Mouse (Mus musculus) stomach, postnatal 0 days (tissue): ENCODE measurements around the gene Csnk2b. TPM values are rescaled to one million over a fixed set of nuclear protein-coding genes. Genes with fewer than 3 reads are reported as not detected.

Experiments
- ATAC-seq: fragments of 200-750 bp; cut with Nextera tagmentation; 2 replicates; pipeline ENCODE4 v1.8.0; 2017; ENCODE audit not compliant: low FRiP score, low TSS enrichment
- DNase-seq: peaks from one replicate; pipeline ENCODE4 v3.0.0-alpha.2; 2016; ENCODE audit warnings: low spot score
- H3K27ac ChIP-seq: fragments of 300-500 bp; sonication (generic); replicated peaks from 2 replicates; pipeline ENCODE4 v1.5.1; 2014; ENCODE audit warnings: mild to moderate bottlenecking, control low read depth
- H3K27me3 ChIP-seq: fragments of 300-500 bp; sonication (generic); 2 replicates; pipeline ENCODE4 v1.6.1; 2014; ENCODE audit warnings: low read length; ENCODE audit not compliant: control insufficient read depth, insufficient read depth
- H3K36me3 ChIP-seq: fragments of 300-500 bp; sonication (generic); 2 replicates; pipeline ENCODE4 v1.6.1; 2014; ENCODE audit warnings: low read length, mixed read lengths; ENCODE audit not compliant: control insufficient read depth, insufficient read depth
- H3K4me1 ChIP-seq: fragments of 300-500 bp; sonication (generic); replicated peaks from 2 replicates; pipeline ENCODE4 v1.6.1; 2014; ENCODE audit warnings: antibody characterized with exemption; ENCODE audit not compliant: control insufficient read depth, insufficient read depth
- H3K4me2 ChIP-seq: fragments of 300-500 bp; sonication (generic); replicated peaks from 2 replicates; pipeline ENCODE4 v1.6.1; 2014; ENCODE audit warnings: low read depth, mild to moderate bottlenecking, control low read depth, moderate library complexity
- H3K4me3 ChIP-seq: fragments of 300-500 bp; sonication (generic); 2 replicates; pipeline ENCODE4 v1.5.1; 2014; ENCODE audit warnings: low read depth, low read length, control low read depth
- H3K9ac ChIP-seq: fragments of 300-500 bp; sonication (generic); 2 replicates; pipeline ENCODE4 v1.6.1; 2014; ENCODE audit warnings: mild to moderate bottlenecking, low read length, control low read depth, mixed read lengths
- H3K9me3 ChIP-seq: fragments of 300-500 bp; sonication (generic); 2 replicates; pipeline ENCODE4 v1.6.1; 2016; ENCODE audit warnings: low read length; ENCODE audit not compliant: control insufficient read depth
- CTCF ChIP-seq: IDR thresholded peaks from 2 replicates; pipeline ENCODE4 v1.5.1; 2016; ENCODE audit warnings: antibody characterized with exemption, low read depth, mild to moderate bottlenecking, moderate library complexity
- EP300 ChIP-seq: optimal IDR thresholded peaks from 2 replicates; pipeline ENCODE3; 2016; ENCODE audit warnings: antibody characterized with exemption
- WGBS: fragments of 180-500 bp; shearing (Covaris S2); extraction: QIAGEN DNeasy Blood & Tissue Kit; methylation state at CpG from one replicate; pipeline ENCODE4 v1.1.7; 2014; 5-methylcytosine and 5-hydroxymethylcytosine counted together
- polyA plus RNA-seq: library from polyadenylated mRNA; unstranded; fragments of >200 nt; fragmentation: Nextera tagmentation; extraction: Ambion mirVana; gene quantifications from 2 replicates; pipeline ENCODE4 v1.2.1, GENCODE M21; 2015

Csnk2b gene
- polyA plus RNA-seq, 1 experiment from 2014 or later = 323 TPM

GRCm38 (mm10) chr17:35068213-35068914 lies 53.5 kb downstream of the Csnk2b start:
- Histone ChIP-seq H3K4me1 (0 out of 2 replicates have a peak, but pooled peaks cover 2% of the 10 kb centered on the region), H3K27me3 (no peaks in the 10 kb centered on the region), H3K9me3 (no peaks in the 10 kb centered on the region), H3K9ac (no peak overlapping the region), H3K27ac (peak overlapping the region; percentile 71), H3K4me2 (no peak overlapping the region), H3K4me3 (peak overlapping the region; percentile 6; the same call in 1 of the 2 replicates), H3K36me3 (no peaks in the 10 kb centered on the region)
- 44% methylated on average over 17 of the region's 17 CpGs for WGBS
- TF ChIP-seq EP300 = no peak
- no peak for TF ChIP-seq CTCF
- DNase-seq = peak; percentile 66
- ATAC-seq = peak; percentile 54

Other genes with a start within 250 kb of the Csnk2b start
- gene Zbtb12, start 242.6 kb downstream of the Csnk2b start, polyA plus RNA-seq = 0.59 and 0.62 TPM in 2 replicates
- gene Gm20547, start 240.0 kb downstream of the Csnk2b start, polyA plus RNA-seq = not detected in 2 replicates
- gene C2, start 223.8 kb downstream of the Csnk2b start, polyA plus RNA-seq = 4.8 and 5.5 TPM in 2 replicates
- gene Ehmt2, start 223.6 kb downstream of the Csnk2b start, polyA plus RNA-seq = 23.8 and 26.2 TPM in 2 replicates
- gene Slc44a4, start 207.6 kb downstream of the Csnk2b start, polyA plus RNA-seq = 31.2 and 33.1 TPM in 2 replicates
- 18.3 and 18.9 TPM in 2 replicates for gene Neu1, start 190.8 kb downstream of the Csnk2b start, polyA plus RNA-seq
- 3.0 TPM in 2 replicates for gene Hspa1b, start 162.8 kb downstream of the Csnk2b start, polyA plus RNA-seq
- not detected in 2 replicates for gene Gm20481, start 152.1 kb downstream of the Csnk2b start, polyA plus RNA-seq
- 24.1 and 25.9 TPM in 2 replicates for gene Hspa1a, start 149.9 kb downstream of the Csnk2b start, polyA plus RNA-seq
- 0.25 and 0.48 TPM in 2 replicates for gene Hspa1l, start 149.3 kb downstream of the Csnk2b start, polyA plus RNA-seq
- 69.2 and 75.1 TPM in 2 replicates for gene Lsm2, start 140.2 kb downstream of the Csnk2b start, polyA plus RNA-seq
- 35.5 and 40.2 TPM in 2 replicates for gene Vars, start 121.1 kb downstream of the Csnk2b start, polyA plus RNA-seq
- 0.28 and 0.36 TPM in 2 replicates for gene Vwa7, start 105.5 kb downstream of the Csnk2b start, polyA plus RNA-seq
- gene Sapcd1, start 94.0 kb downstream of the Csnk2b start, polyA plus RNA-seq = 8.0 and 8.2 TPM in 2 replicates
- gene Msh5, start 75.3 kb downstream of the Csnk2b start, polyA plus RNA-seq = 1.9 and 2.7 TPM in 2 replicates
- gene Clic1, start 72.1 kb downstream of the Csnk2b start, polyA plus RNA-seq = 344 and 360 TPM in 2 replicates
- 84.8 and 86.8 TPM in 2 replicates for gene Ddah2, start 63.0 kb downstream of the Csnk2b start, polyA plus RNA-seq
- 260 and 317 TPM in 2 replicates for gene Ly6g6c, start 56.7 kb downstream of the Csnk2b start, polyA plus RNA-seq
- gene Mpig6b, start 55.9 kb downstream of the Csnk2b start, polyA plus RNA-seq = 0.49 and 0.96 TPM in 2 replicates
- gene Ly6g6e, start 45.2 kb downstream of the Csnk2b start, polyA plus RNA-seq = 109 and 113 TPM in 2 replicates
- 7.1 and 7.7 TPM in 2 replicates for gene Ly6g6d, start 44.0 kb downstream of the Csnk2b start, polyA plus RNA-seq
- gene Ly6g6f, start 36.4 kb downstream of the Csnk2b start, polyA plus RNA-seq = 0.13 TPM in 1 of 2 replicates, not detected in the other
- 74.2 and 75.0 TPM in 2 replicates for gene Abhd16a, start 32.8 kb downstream of the Csnk2b start, polyA plus RNA-seq
- not detected in 2 replicates for gene Ly6g5c, start 13.8 kb downstream of the Csnk2b start, polyA plus RNA-seq
- 0.18 and 0.27 TPM in 2 replicates for gene Ly6g5b, start 6.6 kb downstream of the Csnk2b start, polyA plus RNA-seq
- gene Gpank1, start 598 bp downstream of the Csnk2b start, polyA plus RNA-seq = 11.2 and 11.3 TPM in 2 replicates
- 14.4 and 15.5 TPM in 2 replicates for gene D17H6S53E, start 4.3 kb upstream of the Csnk2b start, polyA plus RNA-seq
- 1.3 and 3.2 TPM in 2 replicates for gene Apom, start 10.0 kb upstream of the Csnk2b start, polyA plus RNA-seq
- gene Bag6, start 13.1 kb upstream of the Csnk2b start, polyA plus RNA-seq = 28.1 and 30.6 TPM in 2 replicates
- gene Prrc2a, start 42.8 kb upstream of the Csnk2b start, polyA plus RNA-seq = 45.4 and 49.3 TPM in 2 replicates
- 24.3 and 25.2 TPM in 2 replicates for gene Aif1, start 54.0 kb upstream of the Csnk2b start, polyA plus RNA-seq
- 17.5 and 19.3 TPM in 2 replicates for gene Lst1, start 66.4 kb upstream of the Csnk2b start, polyA plus RNA-seq
- 0.63 and 0.78 TPM in 2 replicates for gene Ltb, start 72.4 kb upstream of the Csnk2b start, polyA plus RNA-seq
- gene Tnf, start 80.0 kb upstream of the Csnk2b start, polyA plus RNA-seq = 0.32 and 0.40 TPM in 2 replicates
- 0.11 and 0.16 TPM in 2 replicates for gene Lta, start 83.3 kb upstream of the Csnk2b start, polyA plus RNA-seq
- gene Gm16181, start 98.8 kb upstream of the Csnk2b start, polyA plus RNA-seq = 0.27 and 0.33 TPM in 2 replicates
- gene Atp6v1g2, start 111.6 kb upstream of the Csnk2b start, polyA plus RNA-seq = 3.0 and 3.6 TPM in 2 replicates
- 7.4 and 7.5 TPM in 2 replicates for gene Nfkbil1, start 113.7 kb upstream of the Csnk2b start, polyA plus RNA-seq
- gene Ddx39b, start 119.7 kb upstream of the Csnk2b start, polyA plus RNA-seq = 143 and 145 TPM in 2 replicates
- 303 and 307 TPM in 2 replicates for gene H2-D1, start 140.7 kb upstream of the Csnk2b start, polyA plus RNA-seq
- not detected in 2 replicates for gene H2-Q1, start 198.4 kb upstream of the Csnk2b start, polyA plus RNA-seq
- 1.2 and 1.6 TPM in 2 replicates for gene H2-Q2, start 220.2 kb upstream of the Csnk2b start, polyA plus RNA-seq